Mouse (Mus musculus) thymus, adult 2 months (tissue): ENCODE data around the gene 4930539E08Rik.

Experiments
- CTCF ChIP-seq: fragments of 200-500 bp; IDR thresholded peaks from 2 replicates; pipeline ENCODE4 v1.5.1; 2012; ENCODE audit warnings: mild to moderate bottlenecking, control low read depth, low read length, moderate library complexity, borderline replicate concordance; ENCODE audit not compliant: control insufficient read depth, poor library complexity, insufficient read depth; ENCODE audit errors: extremely low read depth
- POLR2A ChIP-seq: fragments of 200-500 bp; IDR thresholded peaks from 2 replicates; pipeline ENCODE4 v1.6.1; 2012; ENCODE audit warnings: mild to moderate bottlenecking, low read length, control low read depth, moderate library complexity; ENCODE audit not compliant: control insufficient read depth, poor library complexity, insufficient read depth; ENCODE audit errors: extremely low read depth

DNA sequence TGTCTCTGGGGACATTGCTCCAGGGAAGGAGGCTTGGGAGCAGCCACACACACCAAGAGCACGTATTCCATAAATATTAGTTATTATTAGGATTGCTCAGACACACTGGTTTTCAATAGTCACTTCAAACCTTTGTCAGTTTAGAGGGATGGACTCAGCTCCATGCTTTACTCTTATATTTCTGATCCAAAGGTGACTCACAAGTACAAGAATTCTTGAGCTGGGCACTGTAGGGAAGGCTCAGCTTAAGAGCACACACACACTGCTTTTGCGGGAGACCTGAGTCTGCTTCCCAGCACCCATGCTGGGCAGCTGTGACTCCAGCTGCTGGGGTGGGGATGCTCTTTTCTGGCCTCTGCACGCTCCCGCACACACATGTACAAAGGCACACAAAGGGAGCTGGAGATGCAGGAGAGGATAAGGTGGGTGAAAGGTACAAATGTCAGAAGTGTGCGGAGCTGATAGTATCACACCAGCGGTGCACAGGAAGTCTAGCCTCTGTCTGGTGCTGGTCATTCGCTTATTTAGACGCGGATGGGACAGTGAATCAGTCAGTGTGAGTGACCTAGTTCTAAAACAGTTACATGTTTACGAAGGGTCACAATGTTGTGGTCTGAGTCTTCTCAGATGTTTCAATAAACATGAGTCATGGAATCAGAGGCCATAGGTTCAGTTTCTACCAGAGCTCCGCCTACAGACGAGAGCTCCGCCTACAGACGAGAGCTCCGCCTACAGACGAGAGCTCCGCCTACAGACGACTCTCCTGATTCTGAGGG, 16.5 kb upstream of the 4930539E08Rik start:
- TF ChIP-seq POLR2A (no peak), CTCF (no peak)
